Comparison of ENCODE assay signal across 21 mouse cellular contexts in genomic region chr4:48746237-48746636, GRCm38 (mm10).
"Had no signal": no experiment of that assay in that cellular context is flagged by ENCODE, and none has a peak within 500 bp of the region (broad histone marks: within the 10 kb centered on the region; RNA-seq: fewer than 3 reads in every experiment).

No protein-coding gene starts in this region.

- H3K9me3 ChIP-seq: limb, embryonic 10.5 days; limb, embryonic 13.5 days; liver, embryonic 12.5 days; liver, embryonic 15.5 days; midbrain, embryonic 15.5 days; neural tube, embryonic 12.5 days; neural tube, embryonic 15.5 days had no signal

- H3K4me2 ChIP-seq: limb, embryonic 13.5 days; liver, embryonic 12.5 days; liver, embryonic 15.5 days; midbrain, embryonic 11.5 days; midbrain, embryonic 15.5 days; neural tube, embryonic 12.5 days; neural tube, embryonic 15.5 days had no signal

- H3K27ac ChIP-seq: hindbrain, postnatal 0 days; limb, embryonic 10.5 days; limb, embryonic 13.5 days; liver, embryonic 12.5 days; liver, embryonic 15.5 days; midbrain, embryonic 15.5 days; neural tube, embryonic 12.5 days; neural tube, embryonic 15.5 days; stomach, postnatal 0 days had no signal

- H3K4me3 ChIP-seq: limb, embryonic 10.5 days; limb, embryonic 13.5 days; liver, embryonic 12.5 days; liver, embryonic 15.5 days; midbrain, embryonic 15.5 days; neural tube, embryonic 12.5 days; neural tube, embryonic 15.5 days had no signal

- H3K36me3 ChIP-seq: limb, embryonic 10.5 days; limb, embryonic 13.5 days; liver, embryonic 12.5 days; liver, embryonic 15.5 days; midbrain, embryonic 15.5 days; neural tube, embryonic 12.5 days; neural tube, embryonic 15.5 days had no signal

- H3K9ac ChIP-seq: limb, embryonic 13.5 days; liver, embryonic 12.5 days; liver, embryonic 15.5 days; midbrain, embryonic 15.5 days; neural tube, embryonic 12.5 days; neural tube, embryonic 15.5 days had no signal

- ATAC-seq: hindbrain, postnatal 0 days; inflammation-experienced regulatory T-cells, adult 6 months; intestine, embryonic 16.5 days; liver, embryonic 12.5 days; midbrain, embryonic 15.5 days had no signal

- H3K27me3 ChIP-seq: limb, embryonic 13.5 days; liver, embryonic 12.5 days; liver, embryonic 15.5 days; midbrain, embryonic 15.5 days; neural tube, embryonic 12.5 days; neural tube, embryonic 15.5 days had no signal

- DNase-seq: kidney, adult 2 months; kidney, postnatal 10 days; kidney, postnatal 4 days; liver; right cerebral cortex, adult 18-20 months; right cerebral cortex, postnatal 14 days; right cerebral cortex, postnatal 4 days; thymus, adult 2 months; thymus, postnatal 25 days had no signal

- H3K4me1 ChIP-seq: limb, embryonic 10.5 days; limb, embryonic 13.5 days; liver, embryonic 12.5 days; liver, embryonic 15.5 days; midbrain, embryonic 15.5 days; neural tube, embryonic 12.5 days; neural tube, embryonic 15.5 days had no signal
